Mouse (Mus musculus) layer of hippocampus, postnatal 10 days (tissue): ENCODE measurements around the gene Btbd35f27. TPM values are rescaled to one million over a fixed set of nuclear protein-coding genes. Genes with fewer than 3 reads are reported as not detected.
"Not testable (repeated sequence)": the region's sequence is repeated elsewhere in the genome, so short reads cannot be mapped to it uniquely, and the experiment has no call there.

Experiments
- DNase-seq, 2 experiments: peaks; one replicate each; pipeline ENCODE4 v3.0.0; 2021; ENCODE audit warnings: low spot score in 2 of 2
- long read RNA-seq: library from polyadenylated mRNA; stranded (forward); transcript quantifications from one replicate; pipeline ENCODE4 v2.0.0, GENCODE M21; 2023
- total RNA-seq, 2 experiments: library from RNA; stranded (reverse); gene quantifications; 2 replicates each; pipeline ENCODE4 v1.2.3; 2021

Btbd35f27 gene
- total RNA-seq: not detected
- long read RNA-seq: 0 reads

GRCm38 (mm10) chrX:4951835-4952234 is at the start of gene Btbd35f27:
Gene Btbd35f27 (plus strand): TSS chrX:4952135.
- DNase-seq: not testable (repeated sequence)

Other genes starting within 250 kb of the Btbd35f27 start
- not detected for gene Btbd35f4, start 151.6 kb upstream of the Btbd35f27 start, total RNA-seq